Mouse (Mus musculus) neural tube, embryonic 13.5 days (tissue): ENCODE measurements around the gene Mettl6. TPM values are rescaled to one million over a fixed set of nuclear protein-coding genes. Genes with fewer than 3 reads are reported as not detected.
"Not testable (repeated sequence)": the region's sequence is repeated elsewhere in the genome, so short reads cannot be mapped to it uniquely, and the experiment has no call there.

ENCODE experiments used
- ATAC-seq: fragments of 200-750 bp; cut with Nextera tagmentation; 2 replicates; pipeline ENCODE4 v1.8.0; 2017; ENCODE audit warnings: low read depth, mild to moderate bottlenecking, moderate TSS enrichment, moderate library complexity
- H3K27ac ChIP-seq: fragments of 300-500 bp; sonication (generic); replicated peaks from 2 replicates; pipeline ENCODE4 v1.5.1; 2015; ENCODE audit warnings: moderate library complexity, mild to moderate bottlenecking, inconsistent platforms
- H3K27me3 ChIP-seq: fragments of 300-500 bp; sonication (generic); 2 replicates; pipeline ENCODE4 v1.6.1; 2015; ENCODE audit warnings: mild to moderate bottlenecking, inconsistent platforms
- H3K36me3 ChIP-seq: fragments of 300-500 bp; sonication (generic); 2 replicates; pipeline ENCODE4 v1.6.1; 2015; ENCODE audit warnings: mild to moderate bottlenecking, inconsistent platforms
- H3K4me1 ChIP-seq: fragments of 300-500 bp; sonication (generic); replicated peaks from 2 replicates; pipeline ENCODE4 v1.6.1; 2015; ENCODE audit warnings: inconsistent platforms
- H3K4me2 ChIP-seq: fragments of 300-500 bp; sonication (generic); 2 replicates; pipeline ENCODE4 v1.6.1; 2015; ENCODE audit warnings: inconsistent platforms, mild to moderate bottlenecking, moderate library complexity
- H3K4me3 ChIP-seq: fragments of 300-500 bp; sonication (generic); 2 replicates; pipeline ENCODE4 v1.5.1; 2015; ENCODE audit warnings: mild to moderate bottlenecking, inconsistent platforms
- H3K9ac ChIP-seq: fragments of 300-500 bp; sonication (generic); 2 replicates; pipeline ENCODE4 v1.6.1; 2015; ENCODE audit warnings: moderate library complexity, mild to moderate bottlenecking, inconsistent platforms
- H3K9me3 ChIP-seq: fragments of 300-500 bp; sonication (generic); 2 replicates; pipeline ENCODE4 v1.6.1; 2016; ENCODE audit warnings: inconsistent platforms
- WGBS: fragments of 180-500 bp; shearing (Covaris S2); methylation state at CpG from one replicate; pipeline ENCODE4 v1.1.7; 2015; 5-methylcytosine and 5-hydroxymethylcytosine counted together
- polyA plus RNA-seq: library from polyadenylated mRNA; unstranded; fragments of >200 nt; fragmentation: Nextera tagmentation; extraction: Ambion mirVana; gene quantifications from 2 replicates; pipeline ENCODE4 v1.2.1, GENCODE M21; 2015

Mettl6 gene
- polyA plus RNA-seq, 1 experiment from 2014 or later, result 49.1 TPM

DNA sequence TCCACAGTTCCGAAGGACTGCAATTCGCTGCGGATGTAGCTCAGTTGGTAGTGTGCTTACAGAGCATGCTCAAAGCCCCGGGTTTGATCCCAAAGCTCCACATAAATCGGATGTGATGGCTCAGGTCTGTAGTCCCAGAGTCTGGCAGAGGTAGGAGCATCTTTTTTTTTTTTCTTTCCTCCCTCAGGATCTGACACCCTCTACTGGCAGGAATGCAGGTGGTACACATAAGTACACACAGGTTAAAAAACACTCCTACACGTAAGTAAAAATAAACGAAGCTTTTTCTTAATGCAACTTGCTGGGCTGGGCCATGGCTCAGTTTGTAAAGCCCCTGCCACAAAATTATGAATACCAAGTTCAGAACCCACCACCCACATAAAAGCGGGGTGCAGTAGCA is 30.7 kb downstream of the Mettl6 start:
- ATAC-seq, result no peak
- no peak overlapping the region for H3K27ac ChIP-seq
- no peak overlapping the region for H3K4me2 ChIP-seq
- H3K9me3 ChIP-seq, result no peaks in the 10 kb centered on the region
- no peak overlapping the region for H3K4me3 ChIP-seq
- no peaks in the 10 kb centered on the region for H3K36me3 ChIP-seq
- 54% methylated on average over 8 of the region's 8 CpGs for WGBS
- H3K27me3 ChIP-seq, result no peaks in the 10 kb centered on the region
- H3K9ac ChIP-seq, result no peak overlapping the region
- no peaks in the 10 kb centered on the region for H3K4me1 ChIP-seq

GRCm38 (mm10) chr14:31462886-31463285 is 32.0 kb downstream of the Mettl6 start:
- no peak for ATAC-seq
- WGBS, result 88% methylated on average over 6 of the region's 6 CpGs

GRCm38 (mm10) chr14:31462226-31462625 is 32.6 kb downstream of the Mettl6 start:
- not testable (repeated sequence) for H3K36me3 ChIP-seq, H3K9ac ChIP-seq, H3K4me3 ChIP-seq, H3K27ac ChIP-seq, ATAC-seq, H3K9me3 ChIP-seq, H3K4me1 ChIP-seq, H3K4me2 ChIP-seq, H3K27me3 ChIP-seq
- WGBS, result 72% methylated on average over 5 of the region's 5 CpGs

More at GRCm38 (mm10) chr14:31462886-31463285, 32.0 kb downstream of the Mettl6 start:
- no peak overlapping the region for H3K4me3 ChIP-seq
- no peaks in the 10 kb centered on the region for H3K9me3 ChIP-seq
- H3K27me3 ChIP-seq, result no peaks in the 10 kb centered on the region
- H3K36me3 ChIP-seq, result no peaks in the 10 kb centered on the region
- no peak overlapping the region for H3K9ac ChIP-seq
- H3K27ac ChIP-seq, result no peak overlapping the region
- no peaks in the 10 kb centered on the region for H3K4me1 ChIP-seq
- no peak overlapping the region for H3K4me2 ChIP-seq

- H3K36me3 ChIP-seq, result no peaks in the 10 kb centered on the region
- 85% methylated on average over 12 of the region's 12 CpGs for WGBS
- H3K9ac ChIP-seq, result no peak overlapping the region
- H3K4me3 ChIP-seq, result no peak overlapping the region
- ATAC-seq, result no peak
- no peak overlapping the region for H3K4me2 ChIP-seq
- H3K27ac ChIP-seq, result no peak overlapping the region
- H3K4me1 ChIP-seq, result no peaks in the 10 kb centered on the region
- no peaks in the 10 kb centered on the region for H3K9me3 ChIP-seq
- H3K27me3 ChIP-seq, result no peaks in the 10 kb centered on the region
Measured at GRCm38 (mm10) chr14:31458006-31458405, 36.8 kb downstream of the Mettl6 start.

- Histone ChIP-seq H3K36me3 (no peaks in the 10 kb centered on the region), H3K9me3 (no peaks in the 10 kb centered on the region), H3K4me1 (no peaks in the 10 kb centered on the region), H3K9ac (no peak overlapping the region), H3K27ac (no peak overlapping the region), H3K27me3 (no peaks in the 10 kb centered on the region), H3K4me2 (no peak overlapping the region), H3K4me3 (no peak overlapping the region)
- ATAC-seq, result no peak
- WGBS, result 91% methylated on average over 6 of the region's 6 CpGs
Measured at GRCm38 (mm10) chr14:31456064-31456721, 38.6 kb downstream of the Mettl6 start.

- Histone ChIP-seq H3K9me3 (no peaks in the 10 kb centered on the region), H3K4me1 (no peaks in the 10 kb centered on the region), H3K4me3 (no peak overlapping the region), H3K36me3 (no peaks in the 10 kb centered on the region), H3K4me2 (no peak overlapping the region), H3K9ac (no peak overlapping the region), H3K27ac (no peak overlapping the region), H3K27me3 (no peaks in the 10 kb centered on the region)
- WGBS, result 85% methylated on average over 8 of the region's 8 CpGs
- no peak for ATAC-seq
Measured at GRCm38 (mm10) chr14:31454849-31455566, 39.8 kb downstream of the Mettl6 start.

- not testable (repeated sequence) for H3K4me2 ChIP-seq, ATAC-seq, H3K9ac ChIP-seq, H3K4me3 ChIP-seq, H3K27me3 ChIP-seq, H3K27ac ChIP-seq, H3K9me3 ChIP-seq, H3K36me3 ChIP-seq, H3K4me1 ChIP-seq
- WGBS, result 66% methylated on average over 12 of the region's 12 CpGs
Measured at GRCm38 (mm10) chr14:31453946-31454345, 40.9 kb downstream of the Mettl6 start.

GRCm38 (mm10) chr14:31448994-31449393 is 45.8 kb downstream of the Mettl6 start:
- no peaks in the 10 kb centered on the region for H3K36me3 ChIP-seq
- 75% methylated on average over 5 of the region's 5 CpGs for WGBS
- H3K27me3 ChIP-seq, result no peaks in the 10 kb centered on the region
- H3K27ac ChIP-seq, result no peak overlapping the region
- H3K4me2 ChIP-seq, result no peak overlapping the region
- no peaks in the 10 kb centered on the region for H3K9me3 ChIP-seq
- H3K4me1 ChIP-seq, result no peaks in the 10 kb centered on the region
- H3K9ac ChIP-seq, result no peak overlapping the region
- ATAC-seq, result no peak
- no peak overlapping the region for H3K4me3 ChIP-seq

DNA sequence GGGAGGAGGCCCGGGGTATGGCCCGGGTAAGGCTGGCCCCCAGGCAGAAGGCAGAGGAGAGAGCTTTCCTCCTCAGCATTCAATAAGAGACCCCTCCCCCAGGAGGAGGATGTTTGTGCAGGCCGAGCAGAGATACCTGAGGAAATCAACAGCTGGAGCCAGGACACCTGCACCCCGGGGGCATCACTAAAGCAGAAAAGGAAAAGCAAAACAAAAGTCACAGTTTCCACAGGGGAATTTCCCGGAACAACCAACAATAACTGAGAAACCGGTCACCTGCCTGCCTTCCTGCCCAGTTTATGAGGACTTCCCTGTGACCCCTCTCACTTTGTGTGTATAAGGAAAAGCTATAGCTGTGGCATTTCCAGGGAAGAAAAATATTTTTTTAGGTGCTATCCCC is 51.2 kb downstream of the Mettl6 start:
- Histone ChIP-seq H3K9ac (no peak overlapping the region), H3K27ac (no peak overlapping the region), H3K4me1 (no peaks in the 10 kb centered on the region), H3K9me3 (no peaks in the 10 kb centered on the region), H3K4me2 (no peak overlapping the region), H3K27me3 (0 out of 2 replicates have a peak, but pooled peaks cover 2% of the 10 kb centered on the region), H3K36me3 (no peaks in the 10 kb centered on the region), H3K4me3 (no peak overlapping the region)
- ATAC-seq, result no peak
- WGBS, result 72% methylated on average over 6 of the region's 6 CpGs

- WGBS, result 86% methylated on average over 6 of the region's 6 CpGs
- Histone ChIP-seq H3K4me3 (no peak overlapping the region), H3K27ac (no peak overlapping the region), H3K9me3 (no peaks in the 10 kb centered on the region), H3K4me1 (peaks cover 8% of the 10 kb centered on the region), H3K4me2 (no peak overlapping the region), H3K36me3 (no peaks in the 10 kb centered on the region), H3K27me3 (peaks cover 10% of the 10 kb centered on the region), H3K9ac (no peak overlapping the region)
- ATAC-seq, result no peak
Measured at GRCm38 (mm10) chr14:31440725-31441124, 54.1 kb downstream of the Mettl6 start.

GRCm38 (mm10) chr14:31440230-31440629 is 54.6 kb downstream of the Mettl6 start:
- Histone ChIP-seq H3K4me3 (no peak overlapping the region), H3K4me1 (peaks cover 8% of the 10 kb centered on the region), H3K36me3 (no peaks in the 10 kb centered on the region), H3K4me2 (no peak overlapping the region), H3K27me3 (peaks cover 10% of the 10 kb centered on the region), H3K9ac (no peak overlapping the region), H3K9me3 (no peaks in the 10 kb centered on the region), H3K27ac (no peak overlapping the region)
- ATAC-seq, result no peak
- WGBS, result 32% methylated on average over 3 of the region's 3 CpGs

DNA sequence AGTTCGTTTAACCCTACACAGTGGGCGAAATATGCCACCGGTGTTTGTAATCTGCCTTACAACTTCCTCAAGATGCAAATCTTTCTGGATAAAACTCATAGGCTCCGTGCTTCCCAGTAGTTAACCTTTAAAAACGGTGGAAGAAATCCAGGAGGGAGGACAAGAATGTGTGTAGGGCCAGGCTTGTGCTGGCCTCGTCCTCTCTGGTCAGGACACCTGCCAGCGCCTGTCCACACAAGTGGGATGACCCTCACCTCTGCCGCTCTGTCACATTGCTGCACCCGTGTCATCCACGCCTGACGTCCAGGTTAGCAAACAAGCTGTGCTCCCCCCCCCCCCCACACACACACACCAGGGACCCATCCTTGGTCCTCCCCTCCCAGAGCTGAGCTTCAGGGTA is 55.6 kb downstream of the Mettl6 start:
- H3K27me3 ChIP-seq, result peaks cover 10% of the 10 kb centered on the region
- H3K9ac ChIP-seq, result no peak overlapping the region
- 80% methylated on average over 11 of the region's 11 CpGs for WGBS
- no peak overlapping the region for H3K27ac ChIP-seq
- peaks cover 11% of the 10 kb centered on the region for H3K4me1 ChIP-seq
- ATAC-seq, result no peak
- H3K4me2 ChIP-seq, result no peak overlapping the region
- H3K4me3 ChIP-seq, result no peak overlapping the region
- no peaks in the 10 kb centered on the region for H3K9me3 ChIP-seq
- H3K36me3 ChIP-seq, result no peaks in the 10 kb centered on the region
